Mouse (Mus musculus): ENCODE results near the gene Abcc6.

GRCm38 (mm10) chr7:45986893-45987292 lies 43.2 kb downstream of the Abcc6 start:
- TF ChIP-seq CTCF (IDR thresholded peaks at IDR 0.05), result no peak
- TF ChIP-seq EP300 (IDR thresholded peaks at IDR 0.05; ENCODE audit: insufficient read depth, low read depth, low read length), result no peak
- no peak for TF ChIP-seq POLR2A (IDR thresholded peaks at IDR 0.05; ENCODE audit: insufficient read depth, low read depth, low read length)
